Mouse (Mus musculus) megakaryocyte-erythroid progenitor cell, adult 5-6 weeks (primary cell): Measurements from ENCODE around the gene D16Ertd472e. TPM values are rescaled to one million over a fixed set of nuclear protein-coding genes. Genes with fewer than 3 reads are reported as not detected.

ENCODE experiments used
- ATAC-seq: replicated peaks from 2 replicates; pipeline ENCODE4 v1.8.0; 2016; ENCODE audit warnings: mild to moderate bottlenecking, inconsistent platforms; ENCODE audit not compliant: severe bottlenecking, poor library complexity, low FRiP score, low TSS enrichment
- total RNA-seq, 2 experiments: library from RNA; stranded (forward) in 1 of 2; stranded (reverse) in 1 of 2; fragments of 200-1000, 215-1000 nt in 1 of 2; fragments of >200 nt in 1 of 2; fragmentation: Nextera tagmentation in 1 of 2; gene quantifications; 2 replicates each; pipeline ENCODE4 v1.2.3; 2014 to 2017

D16Ertd472e gene
- total RNA-seq, 2 experiments from 2014 or later = 21.0 to 33.5 TPM

- no peak for ATAC-seq
These were observed 1.2 kb downstream of the D16Ertd472e start for GRCm38 (mm10) chr16:78575190-78575851.

GRCm38 (mm10) chr16:78574241-78574640 is 2.3 kb downstream of the D16Ertd472e start:
- no peak for ATAC-seq

- ATAC-seq = no peak
These were observed 3.5 kb downstream of the D16Ertd472e start for GRCm38 (mm10) chr16:78573016-78573415.

- peak; percentile 14 for ATAC-seq
These were observed 12.2 kb downstream of the D16Ertd472e start for GRCm38 (mm10) chr16:78564110-78564821.

GRCm38 (mm10) chr16:78563093-78563971 is 13.2 kb downstream of the D16Ertd472e start:
- peak; percentile 82 for ATAC-seq

GRCm38 (mm10) chr16:78560627-78561026 is 15.9 kb downstream of the D16Ertd472e start:
- no peak for ATAC-seq

GRCm38 (mm10) chr16:78560063-78560462 is 16.4 kb downstream of the D16Ertd472e start:
- no peak for ATAC-seq

- no peak for ATAC-seq
These were observed 18.9 kb downstream of the D16Ertd472e start for GRCm38 (mm10) chr16:78557573-78557972.

DNA sequence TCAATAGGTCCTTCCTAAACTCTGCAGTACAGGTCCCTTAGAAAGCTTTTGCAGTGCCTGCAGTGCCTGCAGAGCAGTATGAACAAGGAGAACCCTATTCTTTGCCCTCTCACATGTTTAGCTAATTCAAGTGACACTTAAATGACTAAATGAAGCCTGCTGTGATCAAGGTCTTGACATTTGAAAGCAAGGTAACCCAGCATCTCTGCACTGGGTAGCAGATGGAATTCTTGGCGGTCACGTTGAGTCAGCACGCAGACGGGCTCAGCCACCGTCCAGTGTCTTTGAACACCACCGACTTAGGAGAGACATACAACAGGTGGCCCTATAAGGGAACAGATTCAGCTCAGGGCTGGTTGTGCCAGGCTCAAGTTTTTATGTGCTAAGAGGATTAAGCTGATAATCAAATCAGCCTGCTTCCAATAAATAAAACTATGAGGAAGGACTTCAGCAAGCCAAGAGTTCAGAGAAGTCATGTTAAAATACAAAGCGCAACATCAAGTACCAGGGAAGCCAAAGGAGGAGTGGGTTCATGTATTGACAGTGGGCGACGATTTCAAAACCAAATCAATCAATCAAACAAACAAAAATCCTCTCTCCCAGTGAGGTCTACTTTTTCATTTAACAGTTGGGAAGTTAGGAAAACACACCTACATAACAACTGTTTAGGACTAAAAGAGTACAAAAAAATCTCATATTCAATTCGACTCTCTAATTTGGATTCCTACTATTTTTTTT is 21.4 kb downstream of the D16Ertd472e start:
- no peak for ATAC-seq

- ATAC-seq = no peak
These were observed 29.1 kb downstream of the D16Ertd472e start for GRCm38 (mm10) chr16:78547367-78547766.

GRCm38 (mm10) chr16:78546529-78546928 is 30.0 kb downstream of the D16Ertd472e start:
- ATAC-seq = no peak

- ATAC-seq = peak; percentile 62
These were observed 35.9 kb downstream of the D16Ertd472e start for GRCm38 (mm10) chr16:78540376-78541246.

DNA sequence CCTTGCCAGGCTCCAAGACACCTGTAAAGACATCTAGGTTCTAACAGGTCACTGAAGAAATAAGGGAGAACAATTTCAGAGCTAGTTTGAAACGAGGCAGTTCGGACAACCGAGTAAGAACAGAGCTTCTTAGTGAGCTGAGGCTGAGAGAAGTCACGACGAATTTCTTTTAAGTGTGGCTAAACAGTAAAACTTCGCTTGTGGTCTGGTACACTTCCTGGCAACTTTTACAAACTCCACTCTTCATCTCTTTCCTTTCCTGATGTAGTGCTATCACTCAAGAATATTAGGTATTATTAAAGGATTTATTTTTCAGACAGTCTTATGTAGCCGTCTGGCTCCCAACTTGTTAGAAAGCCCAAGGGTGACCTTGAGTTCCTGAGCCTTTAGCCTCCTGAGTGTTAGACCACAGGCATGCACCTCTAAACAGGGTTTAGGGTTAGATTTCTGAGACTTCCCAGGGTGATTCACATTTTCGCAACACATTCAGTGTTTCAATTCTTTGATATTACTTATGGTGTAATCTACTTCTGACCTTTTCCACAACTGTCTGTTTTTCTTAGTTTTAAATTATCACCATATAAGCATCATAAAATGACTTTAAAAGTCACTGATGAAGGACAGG is 38.6 kb downstream of the D16Ertd472e start:
- ATAC-seq = no peak

DNA sequence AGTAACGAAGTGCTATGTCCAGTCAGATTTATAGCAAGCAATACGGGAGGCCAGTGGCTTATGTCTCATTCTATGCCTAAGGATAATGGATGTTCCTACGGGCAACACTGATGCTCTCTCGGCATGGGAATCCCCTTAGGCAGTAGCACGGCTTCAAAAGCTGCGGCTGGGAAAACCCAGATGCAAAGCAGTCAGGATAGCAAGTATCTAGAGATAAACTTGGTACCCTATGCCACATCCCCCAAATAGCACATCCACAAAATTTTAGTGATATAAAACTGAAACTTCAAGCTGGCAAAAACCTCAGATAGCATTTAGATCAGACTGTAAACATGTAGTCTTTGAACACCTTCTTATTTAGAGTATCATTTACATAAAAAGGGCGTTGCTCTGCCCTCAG is 39.2 kb downstream of the D16Ertd472e start:
- no peak for ATAC-seq

DNA sequence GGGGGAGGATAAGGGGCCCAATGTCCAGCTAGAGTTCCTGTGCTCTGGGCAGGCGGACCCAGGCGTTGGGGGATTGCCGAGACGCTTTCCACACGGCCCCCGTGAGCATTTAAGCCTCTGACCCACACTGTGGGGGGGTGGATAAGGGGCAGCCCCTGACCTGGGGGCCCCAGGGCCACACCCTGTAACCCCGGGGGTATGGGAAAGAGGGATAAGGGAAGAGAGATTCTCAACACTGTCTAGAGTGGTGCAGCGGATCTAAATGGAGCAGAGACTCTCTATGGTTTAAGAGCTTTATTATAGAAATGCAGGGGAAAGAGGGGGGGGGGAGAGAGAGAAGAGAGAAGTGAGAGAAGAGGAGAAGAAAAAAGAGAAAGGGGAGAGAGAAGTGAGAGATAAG is 42.0 kb downstream of the D16Ertd472e start:
- no peak for ATAC-seq

DNA sequence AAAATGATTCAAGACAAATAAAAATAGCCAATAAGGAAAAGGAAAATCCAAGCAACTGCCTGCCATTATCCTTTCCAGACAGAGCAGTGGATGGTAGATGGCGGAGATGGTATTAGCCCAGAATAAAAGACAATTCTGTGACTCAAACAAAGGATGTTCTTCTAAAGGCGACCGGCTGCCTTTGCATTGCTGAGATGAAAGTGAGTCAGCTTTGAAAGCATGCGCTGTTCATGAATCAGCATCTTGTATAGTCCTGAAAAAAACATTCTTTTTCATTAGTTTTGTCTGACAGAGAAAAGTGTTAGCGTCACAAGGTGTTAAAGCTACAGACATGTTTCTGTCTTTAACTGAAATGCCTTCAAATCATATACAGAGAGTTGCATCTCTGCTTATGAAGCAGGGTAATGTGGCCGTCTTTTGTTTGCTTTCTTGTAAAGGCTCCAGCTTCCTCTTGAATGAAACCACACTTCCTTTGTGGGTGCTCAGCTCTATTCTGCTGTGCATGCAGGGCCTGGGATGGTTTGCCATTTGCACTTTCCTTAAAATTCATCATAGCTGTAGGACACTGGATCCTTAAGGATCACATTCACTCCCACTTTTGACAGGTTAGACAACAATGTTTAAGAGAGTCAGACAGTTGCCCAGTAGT is 44.4 kb downstream of the D16Ertd472e start:
- no peak for ATAC-seq

DNA sequence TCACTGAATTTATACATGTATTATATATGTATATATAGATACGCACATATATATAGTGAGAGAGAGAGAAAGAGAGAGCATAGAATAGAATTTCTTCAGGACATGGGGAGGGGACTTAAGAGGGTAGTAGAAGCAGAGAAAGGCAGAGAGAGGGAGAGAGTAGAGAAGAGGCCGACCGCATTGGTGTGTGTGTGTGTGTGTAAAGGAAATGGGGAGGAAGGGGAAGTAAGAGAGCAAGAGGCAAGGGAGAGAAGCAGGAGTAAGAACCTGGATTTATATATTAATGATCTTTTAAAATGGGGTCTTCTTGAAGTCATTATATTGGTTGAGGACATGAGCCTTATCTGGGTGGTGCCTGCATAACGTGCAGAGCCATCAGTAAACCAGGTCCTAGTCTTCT is 53.5 kb downstream of the D16Ertd472e start:
- ATAC-seq = no peak

DNA sequence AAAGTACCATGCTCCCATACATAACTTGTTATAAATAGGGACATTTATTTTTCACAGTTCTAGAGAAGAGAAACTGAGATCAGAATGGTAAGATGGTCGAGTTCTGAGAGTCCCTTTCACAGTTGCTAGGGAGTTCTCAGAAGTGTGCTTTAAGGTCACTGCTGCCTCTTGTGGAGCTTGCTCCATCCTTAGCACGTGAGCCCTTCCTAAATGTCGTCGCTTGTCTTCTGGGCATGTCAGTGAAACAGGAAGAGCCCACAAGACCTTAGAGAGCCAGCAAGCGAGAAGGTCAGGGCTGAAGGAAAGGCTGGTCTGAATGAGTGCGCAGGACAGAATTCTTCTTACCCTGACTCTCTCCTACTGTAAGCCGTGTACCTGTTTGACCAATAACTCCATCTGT is 57.8 kb downstream of the D16Ertd472e start:
- ATAC-seq = no peak
